Mouse (Mus musculus): Measurements from ENCODE around the gene Tbr1. TPM values are rescaled to one million over a fixed set of nuclear protein-coding genes. Genes with fewer than 3 reads are reported as not detected.

Tbr1 gene
- total RNA-seq, 2 experiments from 2014 or later: 0.11 TPM; not detected in 1

DNA sequence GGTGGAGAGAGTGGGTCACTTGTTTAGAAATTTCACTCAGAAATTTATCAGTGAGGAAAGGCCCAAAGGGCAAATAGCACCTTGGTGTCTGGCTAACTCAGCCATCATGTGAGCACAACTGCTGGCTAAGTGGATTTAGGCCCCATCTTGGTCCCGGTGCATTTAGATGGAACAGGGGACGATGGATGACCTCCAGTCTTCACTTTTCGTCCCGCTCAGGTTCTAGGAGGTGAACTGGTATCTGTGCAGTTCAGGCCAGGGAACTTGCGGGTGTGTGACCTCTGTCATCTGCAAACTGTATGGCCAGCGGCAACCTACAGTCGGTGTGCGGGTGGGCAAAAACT lies 8.4 kb downstream of the Tbr1 start:
- intact Hi-C loops (cut with DNase I): loop anchor here (5.0 kb wide), 2 partner anchors 99 to 154 kb away; partner anchors contain the start of gene Psmd14
- DNase-seq: peak in 1 of 2 experiments; percentile 3

DNA sequence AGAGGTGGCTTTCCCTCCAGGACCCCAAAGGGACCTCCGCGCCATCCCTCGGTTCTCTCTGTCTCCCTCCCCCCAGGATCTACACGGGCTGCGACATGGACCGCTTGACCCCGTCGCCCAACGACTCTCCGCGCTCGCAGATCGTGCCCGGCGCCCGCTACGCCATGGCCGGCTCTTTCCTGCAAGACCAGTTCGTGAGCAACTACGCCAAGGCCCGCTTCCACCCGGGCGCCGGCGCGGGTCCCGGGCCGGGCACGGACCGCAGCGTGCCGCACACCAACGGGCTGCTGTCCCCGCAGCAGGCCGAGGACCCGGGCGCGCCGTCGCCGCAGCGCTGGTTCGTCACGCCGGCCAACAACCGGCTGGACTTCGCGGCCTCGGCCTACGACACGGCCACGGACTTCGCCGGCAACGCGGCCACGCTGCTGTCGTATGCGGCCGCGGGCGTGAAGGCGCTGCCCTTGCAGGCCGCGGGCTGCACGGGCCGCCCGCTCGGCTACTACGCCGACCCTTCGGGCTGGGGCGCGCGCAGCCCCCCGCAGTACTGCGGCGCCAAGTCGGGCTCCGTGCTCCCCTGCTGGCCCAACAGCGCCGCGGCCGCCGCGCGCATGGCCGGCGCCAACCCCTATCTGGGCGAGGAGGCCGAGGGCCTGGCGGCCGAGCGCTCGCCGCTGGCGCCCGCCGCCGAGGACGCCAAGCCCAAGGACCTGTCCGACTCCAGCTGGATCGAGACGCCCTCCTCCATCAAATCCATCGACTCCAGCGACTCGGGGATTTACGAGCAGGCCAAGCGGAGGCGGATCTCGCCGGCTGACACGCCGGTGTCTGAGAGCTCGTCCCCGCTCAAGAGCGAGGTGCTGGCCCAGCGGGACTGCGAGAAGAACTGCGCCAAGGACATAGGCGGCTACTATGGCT lies 9.0 kb downstream of the Tbr1 start:
- peak; percentile 44 to 66 for DNase-seq
- intact Hi-C loops (cut with DNase I): loop anchor here (5.0 kb wide), 2 partner anchors 99 to 154 kb away; partner anchors contain the start of gene Psmd14

DNA sequence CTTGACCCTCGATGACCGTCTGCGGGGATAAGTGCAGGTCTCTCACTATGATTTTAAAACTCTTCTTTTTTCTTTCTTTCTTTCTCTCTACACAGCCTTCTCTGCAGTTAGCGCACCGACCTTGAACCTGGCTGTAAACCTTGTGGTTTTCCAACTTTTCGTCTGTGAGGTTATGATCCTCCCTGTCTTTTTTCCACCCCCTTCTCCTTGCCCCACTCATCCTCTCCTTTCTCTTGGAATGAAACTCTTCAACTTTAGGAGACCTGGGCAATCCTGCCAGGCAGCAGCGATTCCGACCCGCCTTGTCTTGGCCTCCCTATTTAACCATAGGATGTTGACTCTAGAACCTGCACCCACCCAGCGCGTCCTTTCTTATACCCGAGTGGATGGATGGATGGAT lies 9.8 kb downstream of the Tbr1 start:
- peak; percentile 5 to 18 for DNase-seq
- intact Hi-C loops (cut with DNase I): loop anchor here (5.0 kb wide), 2 partner anchors 100 to 155 kb away; partner anchors contain the start of gene Psmd14

DNA sequence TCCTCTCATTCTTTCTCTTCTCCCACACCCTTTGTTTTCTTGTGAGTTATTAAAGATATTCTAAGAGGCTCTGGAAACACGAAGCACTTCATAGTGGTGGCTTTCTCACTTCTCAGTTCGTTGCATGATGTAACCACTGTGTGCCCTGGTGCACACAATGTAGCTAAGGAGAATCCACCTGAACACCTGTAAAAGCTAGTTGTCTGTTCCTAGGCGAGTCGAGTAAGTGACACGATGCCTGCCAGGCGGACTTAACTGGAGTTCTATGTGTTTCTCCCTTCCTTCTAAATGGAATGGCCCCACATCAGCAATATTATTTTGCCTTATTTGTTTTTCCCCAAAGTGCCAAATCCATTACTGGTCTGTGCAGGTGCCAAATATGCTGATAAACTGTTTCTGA lies 10.4 kb downstream of the Tbr1 start:
- intact Hi-C loops (cut with DNase I): loop anchor here (5.0 kb wide), 2 partner anchors 101 to 156 kb away; partner anchors contain the start of gene Psmd14
- DNase-seq: peak; percentile 2 to 12

DNA sequence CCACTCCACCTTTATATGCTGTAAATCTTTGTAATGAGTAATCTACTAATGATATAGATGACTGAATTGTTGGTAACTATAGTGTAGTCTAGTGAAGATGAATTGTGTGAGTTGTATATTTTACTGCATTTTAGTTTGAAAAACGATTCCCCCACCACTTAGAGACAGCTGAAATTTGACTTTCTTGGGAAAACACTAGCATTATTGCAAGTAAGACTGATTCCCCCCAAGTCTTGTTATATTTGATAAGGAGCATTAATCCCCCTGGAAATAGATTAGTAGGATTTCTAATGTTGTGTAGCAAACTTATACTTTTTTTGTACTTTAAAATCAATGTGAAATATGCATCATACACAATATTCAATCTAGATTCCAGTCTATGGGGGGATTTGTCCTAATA lies 10.8 kb downstream of the Tbr1 start:
- DNase-seq: no peak
- intact Hi-C loops (cut with DNase I): loop anchor here (5.0 kb wide), 2 partner anchors 101 to 156 kb away; partner anchors contain the start of gene Psmd14

DNA sequence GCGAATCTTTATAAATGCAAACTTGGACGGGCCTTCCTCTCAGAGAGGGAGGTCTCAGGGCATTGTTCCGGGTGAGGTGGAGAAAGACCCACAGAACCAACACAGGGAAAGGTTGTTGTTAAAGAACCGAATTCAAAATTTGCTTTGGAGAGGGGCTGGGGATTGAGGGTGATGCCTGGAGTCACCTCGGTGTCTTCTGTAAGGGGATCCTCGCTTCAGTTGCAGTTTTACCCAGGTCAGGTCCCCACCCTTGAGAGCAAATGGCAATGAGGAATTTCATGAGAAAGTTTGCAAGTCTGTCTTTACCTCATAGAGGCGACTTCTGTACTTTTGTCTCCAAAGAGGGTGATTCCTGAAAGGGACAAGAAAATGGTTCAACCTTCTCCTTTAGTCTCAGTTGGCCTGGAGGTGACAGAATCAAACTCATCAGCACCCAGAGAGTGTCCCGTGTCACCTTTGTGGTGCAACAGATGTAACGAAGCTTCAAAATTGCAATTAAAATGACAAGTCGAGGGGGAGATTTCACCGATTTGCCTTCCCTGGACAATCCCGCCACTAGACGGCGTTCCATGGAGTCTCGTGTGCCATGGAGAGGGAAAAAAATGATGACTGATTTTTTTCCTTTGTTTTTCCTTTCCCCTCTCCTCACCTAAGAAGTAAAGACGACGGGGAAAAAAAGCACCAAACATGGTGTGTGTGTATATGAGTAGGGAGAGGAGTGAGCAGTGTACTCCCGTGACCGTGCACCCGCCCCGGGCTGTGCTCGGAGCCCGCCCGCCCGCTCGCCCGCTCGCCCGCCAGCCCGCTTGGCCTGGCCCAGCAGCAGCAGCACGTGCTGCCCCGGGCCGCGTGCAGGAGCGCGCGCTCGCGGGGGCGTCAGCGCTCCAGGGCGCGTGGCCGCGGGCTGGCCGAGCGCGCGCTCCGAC lies 12.1 kb downstream of the Tbr1 start:
- intact Hi-C loops (cut with DNase I): loop anchor here (5.0 kb wide), 2 partner anchors 103 to 158 kb away; partner anchors contain the start of gene Psmd14
- DNase-seq: peak; percentile 10 to 21

DNA sequence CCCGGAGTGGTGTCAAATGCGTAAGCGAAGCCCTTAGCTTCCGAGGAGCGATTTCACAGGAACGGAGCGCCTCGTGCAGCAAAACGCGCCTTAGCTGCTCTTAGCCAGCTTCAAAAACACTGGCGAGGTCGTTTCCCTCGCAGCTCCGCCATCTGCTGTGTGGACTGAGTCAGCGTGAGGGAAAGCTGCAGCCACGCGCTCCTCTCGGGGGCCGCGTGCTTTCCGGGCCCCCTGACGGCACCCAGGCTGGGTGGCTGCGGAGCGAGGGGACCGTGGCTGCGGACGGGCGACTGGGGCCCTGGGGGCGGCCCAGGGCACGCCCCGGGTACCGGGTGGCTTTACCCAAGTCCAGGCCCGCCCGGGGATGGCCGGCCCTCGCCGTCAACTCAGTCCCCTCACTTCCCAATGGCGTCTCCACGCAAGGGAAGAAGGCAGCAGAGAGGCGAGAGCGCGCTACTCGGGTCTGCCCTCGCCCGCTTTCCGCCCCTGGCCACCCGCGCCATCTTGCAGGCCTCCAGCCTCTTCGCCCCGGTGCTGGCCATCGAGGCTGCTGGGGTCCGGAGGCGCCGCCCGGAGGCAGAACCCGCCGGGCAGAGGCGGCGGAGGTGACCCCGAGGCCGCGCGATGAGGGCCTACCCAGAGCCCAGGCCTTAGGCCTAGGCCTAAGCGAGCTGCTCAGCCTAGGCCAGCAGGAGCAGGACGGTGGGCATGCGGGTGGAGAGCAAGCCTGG lies 13.0 kb downstream of the Tbr1 start:
- peak in 1 of 2 experiments; percentile 6 for DNase-seq
- intact Hi-C loops (cut with DNase I): no loop called here

DNA sequence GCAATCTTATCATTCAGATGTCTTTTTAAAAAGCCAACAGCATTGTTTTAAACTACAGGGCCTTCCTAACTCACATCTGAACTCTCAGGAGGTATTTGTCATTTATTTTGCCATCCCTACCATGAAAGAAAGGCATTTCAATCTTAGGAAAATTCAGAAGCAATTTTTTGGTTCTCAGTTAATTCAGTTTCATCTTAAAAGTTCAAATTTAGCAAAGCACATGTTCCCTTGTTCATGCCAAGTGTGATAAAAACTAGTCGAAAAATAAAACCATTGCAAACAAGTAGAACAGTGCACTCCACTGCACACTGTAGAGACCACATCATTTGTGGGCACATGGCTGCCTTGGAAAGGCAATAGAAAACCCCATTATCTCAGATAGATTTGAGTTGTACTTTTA lies 15.5 kb downstream of the Tbr1 start:
- intact Hi-C loops (cut with DNase I): no loop called here
- DNase-seq: no peak

DNA sequence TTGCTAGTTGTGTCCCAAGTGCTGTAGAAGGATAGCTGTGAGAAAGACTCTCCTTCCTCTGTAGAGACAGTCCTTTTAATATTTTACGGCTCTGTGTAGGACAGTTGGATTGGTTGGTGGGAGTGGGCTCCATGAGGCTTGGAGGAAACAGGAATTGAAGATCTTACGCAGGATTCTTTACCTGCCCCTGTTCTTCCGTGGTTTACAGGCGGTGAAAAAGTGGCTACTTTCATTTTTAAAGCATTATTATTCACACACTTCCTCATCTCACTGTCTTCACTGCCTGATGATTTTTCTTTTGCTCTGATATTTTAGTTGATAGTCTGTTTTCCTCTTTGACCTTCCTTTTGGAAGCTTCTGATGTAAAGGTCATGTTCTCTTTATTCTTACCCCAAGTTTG lies 17.5 kb downstream of the Tbr1 start:
- no peak for DNase-seq
- intact Hi-C loops (cut with DNase I): no loop called here

DNA sequence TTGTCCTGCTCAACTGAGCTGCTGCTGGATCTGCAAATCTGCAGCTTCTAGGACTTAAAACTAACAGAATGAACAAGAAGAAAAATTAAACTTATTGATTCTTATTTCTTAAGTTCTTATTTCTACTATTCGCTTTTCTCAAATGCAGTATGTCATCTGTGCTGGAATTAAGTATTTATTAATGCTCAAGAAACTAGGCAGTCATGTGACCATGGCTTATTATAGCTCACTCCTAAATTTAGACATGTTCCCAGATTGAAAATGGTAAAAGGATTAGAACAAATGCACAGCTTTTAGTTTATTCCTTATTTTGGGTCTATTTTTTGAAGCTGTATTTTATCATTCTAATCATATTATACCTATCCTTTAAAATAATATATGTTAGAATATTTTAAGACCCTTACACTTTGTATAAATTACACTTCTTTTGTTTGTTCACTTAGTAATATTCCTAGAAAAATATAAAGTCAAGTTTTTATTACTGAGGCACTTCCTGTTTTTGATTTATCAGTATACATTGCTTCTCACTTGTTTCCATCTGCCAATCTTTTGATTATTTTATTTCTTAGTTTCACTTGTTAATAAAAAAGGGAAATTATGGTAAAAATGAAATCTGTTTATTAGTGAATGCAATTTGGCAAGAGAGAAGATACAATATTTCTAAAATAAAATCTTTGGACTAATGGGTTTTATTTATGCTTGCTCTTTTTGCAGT lies 20.9 kb downstream of the Tbr1 start:
- intact Hi-C loops (cut with DNase I): no loop called here
- no peak for DNase-seq

DNA sequence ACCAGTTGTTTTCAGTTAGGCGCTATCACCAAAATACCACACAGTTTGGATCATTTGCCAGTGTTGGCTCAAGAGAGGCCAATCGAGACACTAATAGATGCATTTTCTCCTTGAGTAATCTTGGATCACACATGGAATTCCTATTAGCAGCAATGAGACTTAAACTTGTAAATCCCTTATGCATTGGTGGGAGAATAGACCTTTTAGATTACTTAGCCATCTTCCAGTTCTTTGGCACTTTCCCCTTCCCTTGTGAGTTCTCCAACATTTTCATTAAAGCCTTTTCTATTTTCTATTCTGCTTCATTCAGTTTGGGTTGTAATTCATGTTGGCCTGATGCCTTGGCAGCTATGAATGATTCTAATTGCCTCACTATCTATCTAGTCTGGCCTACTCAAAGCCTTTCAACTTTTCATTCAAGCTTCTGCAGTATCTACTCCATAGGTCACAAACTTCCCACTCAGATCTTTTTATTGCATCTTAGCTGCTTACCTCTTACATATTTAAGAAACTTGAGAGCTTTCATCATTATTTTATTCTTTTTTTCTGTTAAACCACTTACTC lies 34.6 kb downstream of the Tbr1 start:
- intact Hi-C loops (cut with DNase I): no loop called here
- DNase-seq: no peak

Small RNA genes within 50 kb of the gene (microRNA-seq; reads per million reads assigned to microRNA genes)
- gene Gm22403 (ENCODE audit: borderline number of aligned reads in 2 of 2): 0 reads per million in 2 experiments

Other genes with a start within 250 kb of the Tbr1 start
- gene Tank, start 224.3 kb upstream of the Tbr1 start, total RNA-seq (2021): 10 to 100 TPM; 16.8 to 22.2 TPM
- 10 to 100 TPM; 55.6 to 55.9 TPM for gene Psmd14, start 91.2 kb upstream of the Tbr1 start, total RNA-seq (2021)
- gene Slc4a10, start 243.5 kb downstream of the Tbr1 start, total RNA-seq (2021): not detected